Mouse (Mus musculus): Measurements from ENCODE around the gene Stmn3. TPM values are rescaled to one million over a fixed set of nuclear protein-coding genes. Genes with fewer than 3 reads are reported as not detected.

The Stmn3 gene
- 16.2 and 24.7 TPM in 2 replicates for polyA plus RNA-seq (2015; fragmentation: Nextera tagmentation; extraction: Ambion mirVana)

DNA sequence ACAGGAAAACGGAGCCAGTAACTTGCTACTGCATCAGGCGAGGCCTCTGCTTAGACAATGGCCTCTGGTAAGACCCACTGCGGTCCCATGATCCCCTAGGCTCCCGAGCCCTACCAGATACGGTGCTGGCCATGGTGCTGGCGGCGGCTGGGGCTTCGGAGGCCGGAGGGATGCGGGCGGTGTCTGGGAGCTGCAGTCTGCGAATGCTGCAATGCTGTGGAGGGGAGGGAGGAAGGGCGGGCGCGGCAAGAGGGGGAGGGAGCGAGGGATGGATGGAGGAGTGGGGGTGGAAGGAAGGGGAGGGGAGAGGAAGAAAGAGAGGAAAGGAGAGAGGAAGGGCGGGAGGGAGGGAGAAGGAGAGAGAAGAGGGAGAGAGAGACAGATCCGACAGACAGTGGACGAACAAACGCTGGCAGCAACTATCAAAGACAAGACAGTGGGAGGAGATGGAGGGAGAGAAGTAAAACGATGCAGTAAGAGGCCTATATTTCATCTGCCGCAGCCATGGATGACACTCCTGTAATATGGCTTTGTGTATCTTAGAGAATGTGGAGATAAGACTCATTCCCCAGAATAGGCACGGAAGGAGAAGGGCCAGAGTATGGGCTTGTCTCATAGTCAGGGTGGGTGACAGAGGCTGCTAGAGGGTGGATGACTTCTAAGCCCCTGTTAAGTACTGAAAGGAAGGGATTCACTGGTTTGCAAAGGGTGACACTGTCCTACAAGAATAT, at the start of gene Stmn3:
TSS of gene Stmn3 (minus strand) at position 421 of the 731 bp plus-strand sequence.
- H3K4me3 ChIP-seq (replicated peaks): peak within 1 kb of the TSS; percentile 21

DNA sequence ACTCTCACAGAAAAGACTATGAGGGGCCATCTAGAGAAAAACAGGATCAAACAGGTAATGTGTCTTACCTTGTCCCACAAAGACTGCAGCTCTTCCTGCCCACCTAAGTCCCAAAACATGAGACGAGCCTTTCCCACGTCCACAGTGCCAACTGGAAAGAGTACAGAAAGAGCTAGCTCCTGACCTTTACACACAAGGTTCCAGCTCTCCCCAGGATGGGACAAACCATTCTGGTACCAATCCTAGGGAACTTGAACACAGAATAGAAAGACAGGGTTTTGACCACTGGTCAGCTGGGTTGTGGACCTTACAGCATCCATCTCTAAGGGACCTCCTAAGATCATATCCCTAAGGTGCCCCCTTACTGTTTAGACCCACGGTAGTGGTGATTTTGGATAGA, 49.6 kb upstream of the Stmn3 start:
- H3K4me2 ChIP-seq (replicated peaks): peak overlapping the region; percentile 84
- H3K27me3 ChIP-seq: no peaks in the 10 kb centered on the region
- H3K36me3 ChIP-seq: peaks cover 38% of the 10 kb centered on the region
- no peaks in the 10 kb centered on the region for H3K9me3 ChIP-seq (replicated peaks)
- H3K4me1 ChIP-seq: peaks cover 33% of the 10 kb centered on the region
- H3K4me3 ChIP-seq (replicated peaks): peak overlapping the region; percentile 90
- no peak overlapping the region for H3K27ac ChIP-seq (replicated peaks)
- peak overlapping the region; percentile 91 for H3K9ac ChIP-seq
- WGBS: 73% methylated on average over 3 of the region's 3 CpGs
- no peak for ATAC-seq (ENCODE audit: insufficient number of reproducible peaks, low FRiP score, low TSS enrichment, low read depth)

More for the DNA sequence above, at the start of gene Stmn3:
- ATAC-seq (ENCODE audit: insufficient number of reproducible peaks, low FRiP score, low TSS enrichment, low read depth): peak; percentile 65; the same call in 1 of the 2 replicates
- Histone ChIP-seq H3K4me2 (replicated peaks) (peak within 1 kb of the TSS; percentile 22), H3K27ac (replicated peaks) (no peak within 1 kb of the TSS), H3K36me3 (no peaks in the 10 kb centered on the region), H3K9me3 (replicated peaks) (no peaks in the 10 kb centered on the region), H3K9ac (no peak within 1 kb of the TSS), H3K4me1 (peaks cover 8% of the 10 kb centered on the region), H3K27me3 (peaks cover 58% of the 10 kb centered on the region)
- 5% methylated on average over 22 of the region's 23 CpGs for WGBS

- no peaks in the 10 kb centered on the region for H3K9me3 ChIP-seq (replicated peaks)
- no peak overlapping the region for H3K9ac ChIP-seq
- H3K27ac ChIP-seq (replicated peaks): no peak overlapping the region
- peaks cover 94% of the 10 kb centered on the region for H3K36me3 ChIP-seq
- no peaks in the 10 kb centered on the region for H3K4me1 ChIP-seq
- WGBS: 75% methylated on average over 3 of the region's 3 CpGs
- no peak for ATAC-seq (ENCODE audit: insufficient number of reproducible peaks, low FRiP score, low TSS enrichment, low read depth)
- no peaks in the 10 kb centered on the region for H3K27me3 ChIP-seq
- no peak overlapping the region for H3K4me3 ChIP-seq (replicated peaks)
- H3K4me2 ChIP-seq (replicated peaks): no peak overlapping the region
Observed at GRCm38 (mm10) chr2:181356780-181357179, 42.5 kb upstream of the Stmn3 start.

DNA sequence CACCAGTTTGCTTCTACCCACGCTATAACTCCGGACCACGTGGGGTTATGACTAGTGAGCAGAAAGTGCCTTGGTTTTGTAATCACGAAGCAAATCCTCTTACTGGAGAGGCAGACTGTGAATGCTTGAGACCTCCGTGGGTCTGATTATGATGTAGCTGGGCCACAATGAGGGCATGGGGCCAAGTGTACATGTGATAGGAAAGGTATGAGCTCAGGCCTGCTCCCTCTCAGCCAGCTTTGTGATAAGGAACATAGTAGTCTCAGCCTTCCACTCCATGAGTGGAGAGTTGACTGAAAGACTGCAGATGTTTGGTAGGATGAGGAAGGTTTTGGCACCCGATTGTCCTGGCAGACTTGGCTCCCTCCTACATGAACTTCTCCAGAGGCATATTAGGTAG, 28.5 kb upstream of the Stmn3 start:
- no peak for ATAC-seq (ENCODE audit: insufficient number of reproducible peaks, low FRiP score, low TSS enrichment, low read depth)
- Histone ChIP-seq H3K27me3 (no peaks in the 10 kb centered on the region), H3K4me2 (replicated peaks) (no peak overlapping the region), H3K9me3 (replicated peaks) (no peaks in the 10 kb centered on the region), H3K4me3 (replicated peaks) (no peak overlapping the region), H3K27ac (replicated peaks) (no peak overlapping the region), H3K36me3 (peaks cover 68% of the 10 kb centered on the region), H3K9ac (no peak overlapping the region), H3K4me1 (no peaks in the 10 kb centered on the region)
- WGBS: 96% methylated on average over 6 of the region's 6 CpGs

- H3K27me3 ChIP-seq: no peaks in the 10 kb centered on the region
- WGBS: 80% methylated on average over 4 of the region's 4 CpGs
- H3K4me2 ChIP-seq (replicated peaks): no peak overlapping the region
- H3K36me3 ChIP-seq: peaks cover 63% of the 10 kb centered on the region
- no peak overlapping the region for H3K9ac ChIP-seq
- no peak for ATAC-seq (ENCODE audit: insufficient number of reproducible peaks, low FRiP score, low TSS enrichment, low read depth)
- no peak overlapping the region for H3K27ac ChIP-seq (replicated peaks)
- H3K4me1 ChIP-seq: no peaks in the 10 kb centered on the region
- H3K4me3 ChIP-seq (replicated peaks): no peak overlapping the region
- H3K9me3 ChIP-seq (replicated peaks): no peaks in the 10 kb centered on the region
Observed at GRCm38 (mm10) chr2:181340426-181340825, 26.1 kb upstream of the Stmn3 start.

GRCm38 (mm10) chr2:181334023-181334422, 19.7 kb upstream of the Stmn3 start:
- Histone ChIP-seq H3K4me3 (replicated peaks) (no peak overlapping the region), H3K27ac (replicated peaks) (no peak overlapping the region), H3K9ac (no peak overlapping the region), H3K4me2 (replicated peaks) (no peak overlapping the region), H3K9me3 (replicated peaks) (no peaks in the 10 kb centered on the region), H3K36me3 (peaks cover 67% of the 10 kb centered on the region), H3K27me3 (no peaks in the 10 kb centered on the region), H3K4me1 (no peaks in the 10 kb centered on the region)
- no peak; the same call in 1 of the 2 replicates for ATAC-seq (ENCODE audit: insufficient number of reproducible peaks, low FRiP score, low TSS enrichment, low read depth)
- 66% methylated on average over 3 of the region's 3 CpGs for WGBS

- Histone ChIP-seq H3K27me3 (no peaks in the 10 kb centered on the region), H3K9ac (no peak overlapping the region), H3K9me3 (replicated peaks) (no peaks in the 10 kb centered on the region), H3K4me3 (replicated peaks) (no peak overlapping the region), H3K4me1 (no peaks in the 10 kb centered on the region), H3K4me2 (replicated peaks) (no peak overlapping the region), H3K36me3 (peaks cover 69% of the 10 kb centered on the region), H3K27ac (replicated peaks) (no peak overlapping the region)
- no peak for ATAC-seq (ENCODE audit: insufficient number of reproducible peaks, low FRiP score, low TSS enrichment, low read depth)
Observed at GRCm38 (mm10) chr2:181332542-181332941, 18.2 kb upstream of the Stmn3 start.

DNA sequence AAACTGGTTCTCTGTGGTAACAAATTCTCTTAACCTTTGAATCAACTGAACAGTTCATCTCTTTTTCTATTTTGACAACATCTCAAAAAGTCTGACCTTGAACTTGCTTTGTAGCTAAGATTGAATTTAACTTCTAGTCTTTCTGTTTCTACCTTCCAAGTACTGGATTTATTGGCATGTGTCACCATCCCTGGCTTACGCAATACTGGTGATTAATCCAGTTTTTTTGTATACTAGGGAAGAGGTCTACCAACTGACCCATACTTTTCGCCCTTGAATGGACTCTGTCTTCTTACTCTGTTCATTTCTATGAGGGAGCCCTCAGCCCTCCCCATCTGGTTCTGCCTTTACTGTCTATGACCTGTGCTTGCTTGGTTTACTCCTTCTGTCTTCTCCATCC, 11.8 kb upstream of the Stmn3 start:
- Histone ChIP-seq H3K4me3 (replicated peaks) (no peak overlapping the region), H3K27me3 (no peaks in the 10 kb centered on the region), H3K9ac (no peak overlapping the region), H3K4me1 (no peaks in the 10 kb centered on the region), H3K4me2 (replicated peaks) (no peak overlapping the region), H3K27ac (replicated peaks) (no peak overlapping the region), H3K9me3 (replicated peaks) (no peaks in the 10 kb centered on the region), H3K36me3 (peaks cover 84% of the 10 kb centered on the region)
- whole genome bisulfite sequencing: 92% methylated on average over 2 of the region's 2 CpGs
- ATAC-seq (ENCODE audit: insufficient number of reproducible peaks, low FRiP score, low TSS enrichment, low read depth): no peak

- Histone ChIP-seq H3K4me2 (replicated peaks) (no peak overlapping the region), H3K4me1 (peaks cover 11% of the 10 kb centered on the region), H3K9ac (no peak overlapping the region), H3K27ac (replicated peaks) (no peak overlapping the region), H3K9me3 (replicated peaks) (no peaks in the 10 kb centered on the region), H3K36me3 (peaks cover 49% of the 10 kb centered on the region), H3K27me3 (no peaks in the 10 kb centered on the region), H3K4me3 (replicated peaks) (no peak overlapping the region)
- ATAC-seq (ENCODE audit: insufficient number of reproducible peaks, low FRiP score, low TSS enrichment, low read depth): no peak
- 71% methylated on average over 5 of the region's 5 CpGs for WGBS
Observed at GRCm38 (mm10) chr2:181322136-181322535, 7.8 kb upstream of the Stmn3 start.

- Histone ChIP-seq H3K27me3 (peaks cover 18% of the 10 kb centered on the region), H3K4me1 (peaks cover 11% of the 10 kb centered on the region), H3K9me3 (replicated peaks) (no peaks in the 10 kb centered on the region), H3K4me2 (replicated peaks) (peak overlapping the region; percentile 72), H3K4me3 (replicated peaks) (peak overlapping the region; percentile 73), H3K36me3 (peaks cover 30% of the 10 kb centered on the region), H3K9ac (peak overlapping the region; percentile 47), H3K27ac (replicated peaks) (peak overlapping the region; percentile 71)
- ATAC-seq (ENCODE audit: insufficient number of reproducible peaks, low FRiP score, low TSS enrichment, low read depth): no peak
- 16% methylated on average over 7 of the region's 7 CpGs for WGBS
Observed at GRCm38 (mm10) chr2:181320103-181320499, 5.8 kb upstream of the Stmn3 start.

DNA sequence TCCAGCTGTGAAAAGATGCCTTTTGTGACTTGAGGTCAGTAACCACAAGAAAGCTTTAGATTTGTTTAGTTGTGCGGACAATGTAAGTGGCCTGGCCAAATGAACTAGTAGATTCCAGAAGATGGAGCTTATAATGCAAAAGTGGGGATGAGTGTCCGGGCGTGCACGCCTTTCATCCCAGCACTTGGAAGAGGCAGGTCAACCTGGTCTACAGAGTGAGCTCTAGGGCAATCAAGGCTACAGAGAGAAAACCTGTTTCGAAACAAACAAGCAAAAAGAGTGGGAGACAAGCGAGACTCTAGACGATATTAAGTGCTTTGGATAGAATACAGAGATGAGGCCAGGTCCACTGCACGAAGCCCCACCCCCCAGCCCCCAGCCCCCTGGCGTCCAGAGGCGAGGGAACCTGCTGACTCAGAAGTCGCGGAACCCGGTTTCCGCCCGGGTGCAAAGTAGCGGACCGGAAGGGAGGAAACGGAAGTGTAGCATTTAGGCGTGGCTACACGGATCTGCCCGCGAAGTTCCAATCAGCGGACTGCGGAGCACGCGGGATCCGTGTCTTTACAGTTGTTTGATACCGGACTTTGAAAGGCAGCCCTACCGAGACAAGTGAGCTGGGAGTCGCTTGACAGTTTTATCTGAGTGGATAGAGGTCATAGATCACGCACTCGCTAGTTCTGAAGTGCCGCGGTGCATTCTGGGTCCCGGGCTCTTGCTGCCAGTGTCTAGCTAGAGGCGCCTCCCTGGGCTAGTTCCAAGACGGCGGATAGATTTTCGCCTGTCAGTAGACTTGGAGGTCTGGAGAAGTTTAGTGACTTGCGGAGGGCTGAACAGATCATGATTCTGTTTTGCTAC, 5.2 kb upstream of the Stmn3 start, which contains the start of gene Rtel1:
TSS of gene Rtel1 (plus strand) at position 492 of the 855 bp plus-strand sequence.
- H3K27ac ChIP-seq (replicated peaks): peak within 1 kb of the TSS; percentile 71
- peak within 1 kb of the TSS; percentile 47 for H3K9ac ChIP-seq
- no peaks in the 10 kb centered on the region for H3K9me3 ChIP-seq (replicated peaks)
- peaks cover 24% of the 10 kb centered on the region for H3K36me3 ChIP-seq
- H3K4me2 ChIP-seq (replicated peaks): peak within 1 kb of the TSS; percentile 72
- H3K27me3 ChIP-seq: peaks cover 24% of the 10 kb centered on the region
- H3K4me1 ChIP-seq: peaks cover 11% of the 10 kb centered on the region
- WGBS: 6% methylated on average over 40 of the region's 40 CpGs
- H3K4me3 ChIP-seq (replicated peaks): peak within 1 kb of the TSS; percentile 73
- peak; percentile 82; the same call in 1 of the 2 replicates for ATAC-seq (ENCODE audit: insufficient number of reproducible peaks, low FRiP score, low TSS enrichment, low read depth)

Measured in embryonic facial prominence, embryonic 15.5 days (tissue).